Mouse (Mus musculus) limb, embryonic 14.5 days (tissue): Measurements from ENCODE around the gene Pip4k2b. TPM values are rescaled to one million over a fixed set of nuclear protein-coding genes. Genes with fewer than 3 reads are reported as not detected.

Experiments used
- ATAC-seq: fragments of 200-750 bp; cut with Nextera tagmentation; 2 replicates; pipeline ENCODE4 v1.8.0; 2017; ENCODE audit warnings: low read depth, moderate number of reproducible peaks, moderate TSS enrichment; ENCODE audit not compliant: low FRiP score
- DNase-seq: peaks from one replicate; pipeline ENCODE4 v3.0.0-alpha.2; 2015; ENCODE audit warnings: low spot score
- H3K27ac ChIP-seq: fragments of 300-500 bp; sonication (generic); replicated peaks from 2 replicates; pipeline ENCODE4 v1.5.1; 2014; ENCODE audit warnings: low read depth, mild to moderate bottlenecking, low read length, moderate library complexity, mixed read lengths
- H3K27me3 ChIP-seq: fragments of 300-500 bp; sonication (generic); 2 replicates; pipeline ENCODE4 v1.6.1; 2014; ENCODE audit warnings: low read length, mixed read lengths; ENCODE audit not compliant: control insufficient read depth, insufficient read depth
- H3K36me3 ChIP-seq: fragments of 300-500 bp; sonication (generic); 2 replicates; pipeline ENCODE4 v1.6.1; 2014; ENCODE audit warnings: mild to moderate bottlenecking, low read length, moderate library complexity, mixed read lengths; ENCODE audit not compliant: control insufficient read depth, insufficient read depth
- H3K4me1 ChIP-seq: fragments of 300-500 bp; sonication (generic); 2 replicates; pipeline ENCODE4 v1.6.1; 2014; ENCODE audit warnings: antibody characterized with exemption, low read length, mixed read lengths; ENCODE audit not compliant: control insufficient read depth, insufficient read depth
- H3K4me2 ChIP-seq: fragments of 300-500 bp; sonication (generic); replicated peaks from 2 replicates; pipeline ENCODE4 v1.6.1; 2014; ENCODE audit warnings: low read depth, mild to moderate bottlenecking, low read length, moderate library complexity; ENCODE audit not compliant: severe bottlenecking
- H3K4me3 ChIP-seq: fragments of 300-500 bp; sonication (generic); replicated peaks from 2 replicates; pipeline ENCODE4 v1.5.1; 2014; ENCODE audit warnings: low read length
- H3K9ac ChIP-seq: fragments of 300-500 bp; sonication (generic); 2 replicates; pipeline ENCODE4 v1.6.1; 2014; ENCODE audit warnings: mild to moderate bottlenecking, low read depth, low read length, moderate library complexity; ENCODE audit not compliant: severe bottlenecking
- H3K9me3 ChIP-seq: fragments of 300-500 bp; sonication (generic); 2 replicates; pipeline ENCODE4 v1.6.1; 2016; ENCODE audit warnings: low read length; ENCODE audit not compliant: control insufficient read depth
- POLR2A ChIP-seq: fragments of 200-500 bp; IDR thresholded peaks from 2 replicates; pipeline ENCODE4 v1.8.0; 2012; ENCODE audit warnings: inconsistent platforms, mild to moderate bottlenecking, moderate library complexity, borderline replicate concordance; ENCODE audit not compliant: insufficient read depth, insufficient read length; ENCODE audit errors: extremely low read depth
- WGBS: fragments of 180-500 bp; shearing (Covaris S2); extraction: QIAGEN DNeasy Blood & Tissue Kit; methylation state at CpG from one replicate; pipeline ENCODE4 v1.1.7; 2014; 5-methylcytosine and 5-hydroxymethylcytosine counted together
- polyA plus RNA-seq, 2 experiments: library from polyadenylated mRNA; depleted of rRNA in 1 of 2; stranded (reverse) in 1 of 2; unstranded in 1 of 2; fragments of >200 nt; fragmentation: Nextera tagmentation in 1 of 2; extraction: Ambion mirVana in 1 of 2; gene quantifications; 2 replicates each; pipeline versions ENCODE4 v1.2.1 to v1.2.3; 2012 to 2014

Gene Pip4k2b
- polyA plus RNA-seq, 2 experiments, result 2.2 to 34.4 TPM

DNA sequence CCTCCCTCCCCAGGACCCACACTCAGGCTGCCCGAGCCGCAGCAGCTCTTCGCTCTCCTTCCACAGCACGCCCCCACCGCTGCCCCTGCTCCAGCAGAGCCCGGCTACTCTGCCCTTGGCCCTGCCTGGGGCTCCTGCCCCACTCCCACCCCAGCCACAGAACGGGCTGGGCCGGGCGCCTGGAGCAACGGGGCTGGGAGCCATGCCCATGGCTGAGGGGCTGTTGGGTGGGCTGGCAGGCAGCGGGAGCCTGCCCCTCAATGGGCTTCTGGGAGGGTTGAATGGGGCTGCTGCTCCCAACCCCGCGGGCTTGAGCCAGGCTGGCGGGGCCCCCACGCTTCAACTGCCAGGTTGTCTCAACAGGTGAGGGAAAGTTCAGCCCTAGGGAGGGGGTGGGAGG, 66.2 kb downstream of the Pip4k2b start:
- no peak for DNase-seq
- Histone ChIP-seq H3K9ac (no peak overlapping the region), H3K4me1 (no peaks in the 10 kb centered on the region), H3K36me3 (peaks cover 90% of the 10 kb centered on the region), H3K27ac (no peak overlapping the region), H3K9me3 (no peaks in the 10 kb centered on the region), H3K27me3 (no peaks in the 10 kb centered on the region), H3K4me2 (no peak overlapping the region), H3K4me3 (no peak overlapping the region)
- no peak for ATAC-seq
- WGBS, result 87% methylated on average over 8 of the region's 15 CpGs
- no peak for TF ChIP-seq POLR2A

DNA sequence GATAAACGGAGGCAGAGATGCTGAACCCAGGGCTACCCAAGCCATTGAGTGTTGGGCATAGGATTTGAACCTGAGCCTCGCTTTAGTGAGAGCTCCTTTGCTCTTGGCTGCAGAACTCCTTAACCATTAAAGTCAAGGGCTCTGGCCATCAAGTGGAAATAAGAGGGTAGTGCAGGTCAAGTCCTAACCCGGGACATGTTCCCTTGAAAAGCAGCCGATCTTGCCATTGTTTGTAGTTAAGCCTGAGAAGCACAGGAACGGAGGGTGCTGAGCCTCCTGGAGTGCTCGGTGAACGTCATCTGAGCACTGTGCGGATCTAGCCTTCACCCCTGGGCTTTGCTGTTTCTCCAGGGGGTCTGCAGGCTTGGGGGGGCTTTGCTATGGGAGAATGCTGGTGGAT, 66.7 kb downstream of the Pip4k2b start:
- Histone ChIP-seq H3K4me2 (no peak overlapping the region), H3K9me3 (no peaks in the 10 kb centered on the region), H3K9ac (no peak overlapping the region), H3K27ac (no peak overlapping the region), H3K4me3 (no peak overlapping the region), H3K36me3 (peaks cover 95% of the 10 kb centered on the region), H3K27me3 (no peaks in the 10 kb centered on the region), H3K4me1 (no peaks in the 10 kb centered on the region)
- no peak for TF ChIP-seq POLR2A
- ATAC-seq, result no peak
- DNase-seq, result no peak
- 67% methylated on average over 8 of the region's 8 CpGs for WGBS

DNA sequence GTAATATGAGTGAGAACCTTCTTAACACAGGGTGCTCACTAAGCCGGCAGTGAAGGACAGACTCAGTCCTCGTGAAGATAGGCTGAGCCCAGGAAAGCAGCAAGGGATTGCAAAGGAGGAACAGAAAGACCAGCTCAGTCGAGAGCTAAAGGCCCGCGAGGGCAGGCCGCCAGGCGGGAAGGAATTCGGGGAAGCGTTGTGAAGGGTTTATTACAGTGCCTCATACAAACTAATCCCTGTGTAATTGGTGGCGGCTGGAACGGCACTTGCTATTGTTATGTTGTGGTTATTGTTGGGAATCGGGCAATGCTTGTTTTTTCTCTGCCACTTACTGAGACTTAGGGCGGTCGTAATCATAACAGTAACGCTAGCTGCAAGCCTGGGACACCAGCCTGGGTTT, 67.1 kb downstream of the Pip4k2b start:
- DNase-seq, result no peak
- H3K4me1 ChIP-seq, result no peaks in the 10 kb centered on the region
- no peak for TF ChIP-seq POLR2A

DNA sequence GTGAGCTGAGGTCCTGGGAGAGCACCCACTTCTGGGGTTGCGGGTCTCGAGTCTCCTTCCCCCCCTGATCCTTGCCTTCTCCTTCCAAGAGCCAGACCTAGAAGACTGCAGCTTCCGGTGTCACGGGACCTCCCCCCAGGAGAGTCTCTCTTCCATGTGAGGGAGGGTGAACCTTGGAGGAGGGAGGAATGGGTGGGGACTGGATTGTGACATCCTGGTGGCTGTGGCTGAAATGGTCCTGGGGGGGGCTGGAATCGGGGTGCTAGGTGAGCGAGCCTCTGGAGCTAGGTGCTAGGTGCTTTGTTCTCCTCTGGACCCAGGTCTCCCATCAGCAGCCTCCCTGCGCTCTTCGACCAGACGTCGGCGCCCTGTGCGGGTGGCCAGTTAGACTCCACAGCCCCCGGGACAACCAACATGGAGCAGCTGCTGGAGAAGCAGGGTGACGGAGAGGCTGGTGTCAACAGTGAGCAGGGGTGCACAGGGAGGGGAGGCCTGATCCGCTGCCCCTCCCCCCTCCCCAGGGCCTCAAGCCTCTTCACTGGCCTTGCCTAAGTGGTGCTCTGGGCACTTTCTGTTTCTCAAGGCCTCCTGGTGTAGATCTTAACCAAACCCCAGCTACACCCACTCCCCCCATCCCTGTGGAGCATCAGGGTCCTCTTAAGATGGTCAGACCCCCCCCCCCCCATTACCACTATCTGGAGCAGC, 68.3 kb downstream of the Pip4k2b start:
- no peak for ATAC-seq
- 83% methylated on average over 15 of the region's 15 CpGs for WGBS
- H3K36me3 ChIP-seq, result peaks cover 95% of the 10 kb centered on the region
- TF ChIP-seq POLR2A, result no peak
- H3K4me1 ChIP-seq, result no peaks in the 10 kb centered on the region
- H3K27me3 ChIP-seq, result no peaks in the 10 kb centered on the region
- H3K9ac ChIP-seq, result no peak overlapping the region
- no peak overlapping the region for H3K27ac ChIP-seq
- DNase-seq, result no peak
- no peak overlapping the region for H3K4me3 ChIP-seq
- H3K4me2 ChIP-seq, result no peak overlapping the region
- H3K9me3 ChIP-seq, result no peaks in the 10 kb centered on the region

More for the DNA sequence above, 67.1 kb downstream of the Pip4k2b start:
- no peak overlapping the region for H3K4me2 ChIP-seq
- ATAC-seq, result no peak
- H3K27ac ChIP-seq, result no peak overlapping the region
- no peaks in the 10 kb centered on the region for H3K9me3 ChIP-seq
- WGBS, result 60% methylated on average over 15 of the region's 15 CpGs
- H3K27me3 ChIP-seq, result no peaks in the 10 kb centered on the region
- peaks cover 96% of the 10 kb centered on the region for H3K36me3 ChIP-seq
- H3K9ac ChIP-seq, result no peak overlapping the region
- H3K4me3 ChIP-seq, result no peak overlapping the region

DNA sequence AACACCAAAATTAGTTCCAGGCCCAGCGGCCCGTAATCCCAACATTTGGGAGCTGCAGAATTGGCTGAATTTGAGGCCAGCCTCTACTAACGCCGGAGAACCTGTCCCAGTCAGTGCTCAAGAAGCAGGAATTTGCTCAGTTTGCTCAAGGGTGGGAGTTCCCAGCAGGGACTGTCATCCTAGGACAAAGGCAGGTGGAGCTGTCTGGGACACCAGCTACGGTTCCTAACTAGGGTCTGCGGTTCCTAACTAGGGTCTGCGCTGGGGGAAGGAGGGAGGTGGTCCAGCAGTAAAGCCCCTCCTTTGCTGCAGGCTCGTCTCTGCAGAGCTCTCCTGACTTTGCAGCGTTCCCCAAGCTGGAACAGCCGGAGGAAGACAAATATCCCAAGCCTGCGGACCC, 71.4 kb downstream of the Pip4k2b start:
- H3K9ac ChIP-seq, result no peak overlapping the region
- ATAC-seq, result no peak
- TF ChIP-seq POLR2A, result no peak

More for the DNA sequence above, 71.4 kb downstream of the Pip4k2b start:
- Histone ChIP-seq H3K9me3 (no peaks in the 10 kb centered on the region), H3K4me1 (no peaks in the 10 kb centered on the region), H3K36me3 (peaks cover 97% of the 10 kb centered on the region), H3K27me3 (no peaks in the 10 kb centered on the region), H3K27ac (no peak overlapping the region), H3K4me3 (no peak overlapping the region), H3K4me2 (no peak overlapping the region)
- 86% methylated on average over 11 of the region's 11 CpGs for WGBS
- DNase-seq, result no peak
